Mouse (Mus musculus): ENCODE measurements at regions not wholly inside any gene's neighbourhood (a gene's known extent, or its start where the extent isn't known, plus 50 kb on each side); places are given as distances from the start of the nearest gene placed in this dataset.
"Not testable (repeated sequence)": the region's sequence is repeated elsewhere in the genome, so short reads cannot be mapped to it uniquely, and the experiment has no call there.

DNA sequence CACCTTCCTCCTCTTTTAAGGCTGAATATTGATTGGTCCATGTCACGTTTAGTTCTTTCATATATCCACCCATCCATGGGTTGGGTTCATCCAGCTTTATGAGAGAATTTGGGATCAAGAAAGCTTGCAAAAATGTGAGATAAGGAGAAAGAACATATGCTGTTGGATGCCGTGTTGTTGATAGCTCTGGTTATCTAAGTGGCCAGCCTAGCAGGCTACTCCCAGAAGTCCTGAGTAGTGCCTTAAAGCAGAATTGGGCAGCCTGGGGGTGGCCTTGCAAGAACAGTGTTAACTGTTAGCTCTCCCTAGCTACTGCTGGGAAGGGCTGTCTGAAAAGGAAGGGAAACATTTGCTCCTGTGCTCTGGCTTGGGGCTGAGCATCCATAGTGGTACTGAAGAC is 100.8 kb upstream of the Fhl2 start:
- H3K27ac ChIP-seq (replicated peaks; ENCODE audit: low read depth, low read length), result no peak overlapping the region

DNA sequence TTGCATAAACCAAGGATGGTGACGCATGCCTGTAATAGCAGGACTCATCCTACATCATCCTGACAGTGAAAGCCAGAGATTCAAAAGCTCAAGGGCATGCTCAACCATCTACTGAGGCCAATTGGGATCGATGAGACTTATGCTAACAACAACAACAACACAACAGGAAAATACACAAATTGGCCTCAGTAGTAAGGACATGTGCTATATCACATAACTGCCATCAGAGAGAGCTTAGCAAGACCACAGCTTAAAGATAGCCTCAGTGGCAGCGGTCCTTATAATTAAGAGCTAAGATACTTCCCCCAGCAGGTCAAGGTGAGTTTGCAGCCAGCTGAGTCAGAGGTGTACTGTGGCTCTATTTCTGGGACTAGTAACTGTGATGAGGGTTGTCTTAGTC is 102.0 kb upstream of the Fhl2 start:
- Histone ChIP-seq H3K4me1 (ENCODE audit: control insufficient read depth, insufficient read depth, insufficient read length, low read length) (peaks cover 9% of the 10 kb centered on the region; the same call in 1 of the 2 replicates), H3K4me3 (ENCODE audit: insufficient read depth, low read depth, low read length) (no peak overlapping the region), H3K27ac (replicated peaks; ENCODE audit: low read depth, low read length) (no peak overlapping the region)

More for the DNA sequence above, 100.8 kb upstream of the Fhl2 start:
- Histone ChIP-seq H3K4me1 (ENCODE audit: control insufficient read depth, insufficient read depth, insufficient read length, low read length) (peaks cover 7% of the 10 kb centered on the region; the same call in 1 of the 2 replicates), H3K4me3 (ENCODE audit: insufficient read depth, low read depth, low read length) (no peak overlapping the region)

DNA sequence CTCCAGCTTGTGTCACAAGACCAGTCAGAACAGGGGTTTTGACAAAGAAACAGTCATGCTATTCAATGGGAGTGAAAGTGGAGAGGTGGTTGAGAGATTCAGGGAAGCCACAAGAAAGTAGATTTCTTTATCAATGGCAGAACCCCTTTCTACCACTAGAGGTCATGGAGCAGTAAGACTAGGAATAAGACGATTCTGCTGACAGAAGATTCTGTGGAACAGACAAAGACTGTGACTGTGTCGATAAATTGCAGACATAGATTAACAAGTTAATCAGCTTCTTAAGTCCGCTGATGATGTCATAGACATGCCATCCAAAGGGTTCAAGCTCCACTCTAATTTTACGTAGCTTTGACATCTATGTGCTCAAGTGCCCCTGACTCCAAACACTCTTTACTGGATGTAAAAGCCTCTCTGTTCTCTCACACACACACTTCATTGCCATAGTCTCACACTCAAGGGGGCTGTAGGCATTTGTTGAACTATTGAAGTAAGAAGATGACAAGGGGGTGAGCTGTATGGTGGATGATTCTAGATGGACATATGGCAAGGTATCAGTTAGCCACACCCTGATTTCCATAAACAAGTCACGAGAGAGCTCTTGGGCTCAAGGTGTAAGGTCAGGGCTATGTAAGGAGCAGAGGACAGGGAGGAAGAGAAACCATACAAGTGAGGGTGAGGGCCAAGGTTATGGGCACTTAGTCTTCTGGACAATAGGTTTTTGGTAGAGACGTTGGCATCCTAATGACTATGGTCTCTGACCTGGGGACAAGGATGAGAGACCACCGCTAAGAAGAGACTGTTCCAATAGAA is 102.9 kb upstream of the Fhl2 start:
- Histone ChIP-seq H3K4me3 (ENCODE audit: insufficient read depth, low read depth, low read length) (no peak overlapping the region), H3K27ac (replicated peaks; ENCODE audit: low read depth, low read length) (no peak overlapping the region), H3K4me1 (ENCODE audit: control insufficient read depth, insufficient read depth, insufficient read length, low read length) (peaks cover 9% of the 10 kb centered on the region; the same call in 1 of the 2 replicates)

- H3K27ac ChIP-seq (replicated peaks; ENCODE audit: low read depth, low read length), result no peak overlapping the region
- H3K4me1 ChIP-seq (ENCODE audit: control insufficient read depth, insufficient read depth, insufficient read length, low read length), result peaks cover 9% of the 10 kb centered on the region; the same call in 1 of the 2 replicates
- H3K4me3 ChIP-seq (ENCODE audit: insufficient read depth, low read depth, low read length), result no peak overlapping the region
Observed at GRCm38 (mm10) chr1:43300676-43301075, 103.9 kb upstream of the Fhl2 start.

GRCm38 (mm10) chr1:43301866-43302571 is 105.2 kb upstream of the Fhl2 start:
- Histone ChIP-seq H3K27ac (replicated peaks; ENCODE audit: low read depth, low read length) (no peak overlapping the region), H3K4me3 (ENCODE audit: insufficient read depth, low read depth, low read length) (no peak overlapping the region), H3K4me1 (ENCODE audit: control insufficient read depth, insufficient read depth, insufficient read length, low read length) (peaks cover 9% of the 10 kb centered on the region; the same call in 1 of the 2 replicates)

- H3K27ac ChIP-seq (replicated peaks; ENCODE audit: low read depth, low read length), result no peak overlapping the region
- no peak overlapping the region for H3K4me3 ChIP-seq (ENCODE audit: insufficient read depth, low read depth, low read length)
- H3K4me1 ChIP-seq (ENCODE audit: control insufficient read depth, insufficient read depth, insufficient read length, low read length), result peaks cover 9% of the 10 kb centered on the region; the same call in 1 of the 2 replicates
Observed at GRCm38 (mm10) chr1:43302657-43303056, 105.9 kb upstream of the Fhl2 start.

- Histone ChIP-seq H3K27ac (replicated peaks; ENCODE audit: low read depth, low read length) (no peak overlapping the region), H3K4me1 (ENCODE audit: control insufficient read depth, insufficient read depth, insufficient read length, low read length) (peaks cover 9% of the 10 kb centered on the region; the same call in 1 of the 2 replicates), H3K4me3 (ENCODE audit: insufficient read depth, low read depth, low read length) (no peak overlapping the region)
Observed at GRCm38 (mm10) chr1:43305349-43306278, 108.8 kb upstream of the Fhl2 start.

DNA sequence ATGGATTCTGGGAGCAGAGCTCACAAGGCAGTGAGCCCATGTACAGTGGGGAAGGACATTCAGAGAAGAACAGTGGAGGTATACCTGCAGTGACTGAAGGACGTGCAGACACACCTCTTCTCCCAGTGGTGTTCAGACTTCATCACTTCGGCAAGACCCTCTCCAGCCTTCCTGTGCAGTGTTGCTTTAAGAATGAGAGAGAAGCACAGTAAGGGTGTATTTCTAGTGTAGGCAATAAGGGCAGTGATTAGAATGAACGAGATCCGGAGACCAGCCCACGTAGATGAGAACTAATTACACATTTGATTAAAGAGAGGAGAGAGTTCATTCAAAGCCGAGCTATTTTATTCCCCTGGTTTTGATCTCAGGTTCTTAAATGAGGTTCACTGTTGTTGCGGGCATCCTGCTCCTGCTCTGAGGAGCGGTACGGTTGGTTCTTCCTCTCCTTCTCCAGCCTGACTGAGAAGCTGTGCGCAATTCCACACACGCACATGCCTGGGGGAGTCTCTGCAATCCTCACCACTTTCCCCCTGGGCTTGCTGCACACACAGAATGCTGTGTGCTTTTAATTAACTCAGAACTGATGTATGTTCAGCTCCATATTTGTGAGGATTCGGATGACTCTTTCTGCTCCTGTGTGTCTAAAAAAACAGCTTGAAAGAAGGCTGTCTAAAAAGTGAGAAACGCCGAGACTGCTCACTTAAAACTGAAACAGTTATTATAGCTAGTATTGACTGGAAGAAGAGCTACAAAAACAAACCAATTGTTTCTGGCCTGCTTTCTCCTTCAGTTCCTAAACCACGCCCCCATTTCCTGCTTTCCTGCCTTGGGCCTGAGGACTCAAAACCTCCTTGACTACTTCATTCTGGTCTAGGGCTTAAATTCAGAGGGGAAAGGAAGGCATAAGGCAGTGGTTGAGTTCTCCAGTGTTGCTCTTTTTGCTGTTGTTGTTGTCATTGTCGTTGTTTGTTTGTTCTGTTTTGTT is 114.2 kb upstream of the Fhl2 start:
- Histone ChIP-seq H3K4me1 (ENCODE audit: control insufficient read depth, insufficient read depth, insufficient read length, low read length) (no peaks in the 10 kb centered on the region), H3K27ac (replicated peaks; ENCODE audit: low read depth, low read length) (peak overlapping the region; percentile 91), H3K4me3 (ENCODE audit: insufficient read depth, low read depth, low read length) (peak overlapping the region; percentile 46)

DNA sequence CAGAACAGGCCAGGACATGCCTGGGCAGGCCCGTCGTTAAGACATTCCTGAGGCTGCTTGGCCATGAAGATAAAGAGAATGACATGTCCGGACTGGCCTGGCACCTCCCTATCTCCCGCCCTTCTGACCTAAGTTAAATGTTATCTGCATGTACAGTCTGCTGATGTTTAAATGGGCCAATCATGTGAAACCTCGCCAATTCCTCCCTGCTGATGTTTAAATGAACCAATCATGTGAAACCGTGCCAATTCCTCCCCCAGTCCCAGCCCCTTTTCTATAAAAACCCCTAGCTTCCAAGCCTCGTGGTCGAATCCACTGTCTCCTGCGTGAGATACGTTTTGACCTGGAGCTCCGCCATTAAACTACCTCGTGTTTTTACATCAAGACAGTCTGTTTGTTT is 119.5 kb upstream of the Fhl2 start:
- not testable (repeated sequence) for H3K4me1 ChIP-seq (ENCODE audit: control insufficient read depth, insufficient read depth, insufficient read length, low read length); H3K4me3 ChIP-seq (ENCODE audit: insufficient read depth, low read depth, low read length); H3K27ac ChIP-seq (replicated peaks; ENCODE audit: low read depth, low read length)

DNA sequence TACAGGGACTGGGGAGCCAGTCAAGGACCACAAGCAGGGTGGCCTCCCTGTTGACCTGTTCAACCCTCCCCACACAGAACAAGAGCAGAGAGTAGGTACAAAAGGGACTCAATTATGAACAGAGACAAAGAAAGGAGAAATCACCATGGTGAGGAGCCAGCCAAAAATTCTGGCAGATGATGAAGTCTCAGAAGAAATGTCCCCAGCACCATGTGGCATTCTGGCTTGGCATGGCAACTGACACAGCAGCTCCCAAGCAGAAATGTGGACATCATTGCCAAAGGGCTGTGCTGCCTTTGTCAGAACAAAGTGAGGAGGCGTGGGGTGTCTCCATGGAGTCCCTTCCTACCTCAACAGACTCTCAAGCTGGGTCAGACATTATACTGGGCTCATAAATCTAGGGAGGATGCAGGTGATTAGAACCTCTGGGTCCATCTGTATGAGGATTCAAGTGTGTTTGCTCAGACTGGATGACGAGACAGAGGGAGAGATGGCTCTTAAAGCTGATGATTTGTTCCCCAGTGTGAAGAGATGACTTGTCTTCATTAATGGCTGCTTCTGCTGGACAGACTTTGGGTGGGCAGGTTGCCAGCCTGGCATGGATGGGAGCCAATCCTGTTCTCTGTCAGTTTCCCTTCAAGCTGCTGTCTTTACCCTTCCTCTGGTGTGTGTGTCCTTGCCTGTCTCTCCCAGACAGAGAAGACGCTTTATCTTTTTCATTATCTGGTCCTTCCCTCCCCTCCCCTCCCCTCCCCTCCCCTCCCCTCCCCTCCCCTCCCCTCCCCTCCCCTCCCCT is 120.5 kb upstream of the Fhl2 start:
- Histone ChIP-seq H3K4me3 (ENCODE audit: insufficient read depth, low read depth, low read length) (no peak overlapping the region), H3K27ac (replicated peaks; ENCODE audit: low read depth, low read length) (no peak overlapping the region), H3K4me1 (ENCODE audit: control insufficient read depth, insufficient read depth, insufficient read length, low read length) (no peaks in the 10 kb centered on the region)

GRCm38 (mm10) chr1:43333488-43333887 is 110.9 kb upstream of the Nck2 start:
- H3K4me1 ChIP-seq (ENCODE audit: control insufficient read depth, insufficient read depth, insufficient read length, low read length); H3K4me3 ChIP-seq (ENCODE audit: insufficient read depth, low read depth, low read length): not testable (repeated sequence)

GRCm38 (mm10) chr1:43337168-43337784 is 107.1 kb upstream of the Nck2 start:
- H3K27ac ChIP-seq (replicated peaks; ENCODE audit: low read depth, low read length), result peak overlapping the region; percentile 88
- peaks cover 21% of the 10 kb centered on the region for H3K4me1 ChIP-seq (ENCODE audit: control insufficient read depth, insufficient read depth, insufficient read length, low read length)
- H3K4me3 ChIP-seq (ENCODE audit: insufficient read depth, low read depth, low read length), result no peak overlapping the region

More at GRCm38 (mm10) chr1:43333488-43333887, 110.9 kb upstream of the Nck2 start:
- not testable (repeated sequence) for H3K27ac ChIP-seq (replicated peaks; ENCODE audit: low read depth, low read length)
